8 mouse cellular contexts compared by ENCODE assay signal in the genomic region with DNA sequence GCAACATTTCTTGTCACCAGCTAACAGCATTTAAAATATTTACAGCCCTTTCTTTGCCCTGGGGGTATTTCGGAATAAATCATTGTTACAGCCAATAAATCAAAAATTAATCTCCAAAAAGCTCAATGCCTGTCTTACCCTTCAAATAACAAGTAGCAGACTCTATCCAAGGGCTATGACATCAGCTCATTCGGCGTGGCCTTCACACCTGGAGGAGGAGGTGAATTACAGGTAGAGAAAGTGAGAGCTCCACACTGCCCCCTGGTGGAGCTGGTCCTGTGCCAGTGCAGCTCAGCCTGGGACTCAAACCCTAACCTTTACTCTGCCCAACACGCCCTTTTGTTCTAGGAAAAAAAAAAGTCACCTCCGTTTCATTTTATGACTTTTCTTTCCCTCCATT. TPM values are rescaled to one million over a fixed set of nuclear protein-coding genes. Genes with fewer than 3 reads are reported as not detected.
A peak's percentile ranks its signal among the peaks of the same experiment; 100 is the strongest.
DNase-seq lines count a peak whose midpoint lies in the region; ATAC-seq lines count a peak whose summit lies in the region.

No protein-coding gene starts in this region.

- H3K27me3 ChIP-seq in forebrain, embryonic 11.5 days (ENCODE audit: control insufficient read depth, insufficient read depth, low read length), result no peaks in the 10 kb centered on the region
- H3K27me3 ChIP-seq in forebrain, embryonic 14.5 days (replicated peaks; ENCODE audit: control insufficient read depth, insufficient read depth, low read length), result no peaks in the 10 kb centered on the region

- no peak overlapping the region for H3K27ac ChIP-seq in forebrain, embryonic 11.5 days (ENCODE audit: low read depth, low read length)
- H3K27ac ChIP-seq in forebrain, embryonic 14.5 days (ENCODE audit: low read depth, low read length), result no peak overlapping the region

- peak; percentile 62 for DNase-seq in forebrain, embryonic 11.5 days (ENCODE audit: low spot score)
- no peak for DNase-seq in forebrain, embryonic 14.5 days (ENCODE audit: low spot score)
- peak; percentile 34 for DNase-seq in ovary, postnatal 36 days (ENCODE audit: low spot score)
- no peak for DNase-seq in ovary, postnatal 10 days (ENCODE audit: low spot score)
- DNase-seq in cerebellum, postnatal 25 days, result peak; percentile 81 to 89
- DNase-seq in lung, adult 18-20 months, result peak; percentile 39 to 52
- DNase-seq in thymus, postnatal 14 days, result peak; percentile 59
- DNase-seq in frontal cortex, postnatal 36 days (ENCODE audit: low spot score in 2 of 2), result no peak

- H3K9ac ChIP-seq in forebrain, embryonic 11.5 days (ENCODE audit: low read length), result no peak overlapping the region
- no peak overlapping the region for H3K9ac ChIP-seq in forebrain, embryonic 14.5 days (ENCODE audit: low read length)

- ATAC-seq in forebrain, embryonic 11.5 days (replicated peaks; ENCODE audit: low FRiP score), result no peak
- ATAC-seq in forebrain, embryonic 14.5 days, result no peak

- no peak overlapping the region for H3K4me3 ChIP-seq in forebrain, embryonic 11.5 days (ENCODE audit: low read depth, low read length)
- H3K4me3 ChIP-seq in forebrain, embryonic 14.5 days (ENCODE audit: low read depth, low read length), result no peak overlapping the region

- no peak overlapping the region for H3K4me2 ChIP-seq in forebrain, embryonic 11.5 days (ENCODE audit: low read depth, low read length, severe bottlenecking)
- H3K4me2 ChIP-seq in forebrain, embryonic 14.5 days (ENCODE audit: low read length), result no peak overlapping the region

- no peaks in the 10 kb centered on the region; the same call in 1 of the 2 replicates for H3K4me1 ChIP-seq in forebrain, embryonic 11.5 days (replicated peaks; ENCODE audit: control insufficient read depth, insufficient read depth, low read length)
- H3K4me1 ChIP-seq in forebrain, embryonic 14.5 days (ENCODE audit: control insufficient read depth, insufficient read depth, low read length), result peaks cover 5% of the 10 kb centered on the region

- 38% methylated on average over 5 of the region's 5 CpGs for WGBS in forebrain, embryonic 11.5 days
- 33% methylated on average over 5 of the region's 5 CpGs for WGBS in forebrain, embryonic 14.5 days

- H3K36me3 ChIP-seq in forebrain, embryonic 11.5 days (ENCODE audit: control insufficient read depth, insufficient read depth, low read length), result no peaks in the 10 kb centered on the region
- H3K36me3 ChIP-seq in forebrain, embryonic 14.5 days (ENCODE audit: control insufficient read depth, insufficient read depth, low read length), result no peaks in the 10 kb centered on the region

- no peaks in the 10 kb centered on the region for H3K9me3 ChIP-seq in forebrain, embryonic 11.5 days (ENCODE audit: control insufficient read depth, low read length)
- H3K9me3 ChIP-seq in forebrain, embryonic 14.5 days (replicated peaks; ENCODE audit: control insufficient read depth, low read length), result no peaks in the 10 kb centered on the region

RNA-seq across cellular contexts. Expression of a gene that starts 29.8 kb away (rescaled TPM):
- polyA plus RNA-seq in forebrain, embryonic 11.5 days (2014; fragmentation: Nextera tagmentation; extraction: Ambion mirVana), result 19.9 and 21.9 TPM in 2 replicates
- 26.9 and 40.3 TPM in 2 replicates for polyA plus RNA-seq in forebrain, embryonic 14.5 days (2014; fragmentation: Nextera tagmentation; extraction: Ambion mirVana)

Comparison
In these comparisons a context has a peak if more than half of its experiments do, and no peak if none do; other contexts are left out.
1. DNase-seq: peak in forebrain, embryonic 11.5 days (single experiment), ovary, postnatal 36 days (single experiment), cerebellum, postnatal 25 days (2 of 2), lung, adult 18-20 months (2 of 2) and thymus, postnatal 14 days (single experiment); none in forebrain, embryonic 14.5 days (single experiment), ovary, postnatal 10 days (single experiment) and frontal cortex, postnatal 36 days (0 of 2).